Mouse (Mus musculus) hindbrain, embryonic 11.5 days (tissue): Measurements from ENCODE around the gene Mrpl47. TPM values are rescaled to one million over a fixed set of nuclear protein-coding genes. Genes with fewer than 3 reads are reported as not detected.
"Not testable (repeated sequence)": the region's sequence is repeated elsewhere in the genome, so short reads cannot be mapped to it uniquely, and the experiment has no call there.

ENCODE experiments used
- ATAC-seq: fragments of 200-750 bp; cut with Nextera tagmentation; 2 replicates; pipeline ENCODE4 v1.8.0; 2017; ENCODE audit warnings: mild to moderate bottlenecking, moderate TSS enrichment, moderate library complexity; ENCODE audit not compliant: low FRiP score
- DNase-seq: peaks from one replicate; pipeline ENCODE4 v3.0.0-alpha.2; 2015; ENCODE audit warnings: low spot score
- H3K27ac ChIP-seq: fragments of 300-500 bp; sonication (generic); 2 replicates; pipeline ENCODE4 v1.5.1; 2014; ENCODE audit warnings: mild to moderate bottlenecking, low read depth, low read length
- H3K27me3 ChIP-seq: fragments of 300-500 bp; sonication (generic); 2 replicates; pipeline ENCODE4 v1.6.1; 2014; ENCODE audit warnings: mild to moderate bottlenecking, low read length, moderate library complexity, mixed read lengths; ENCODE audit not compliant: control insufficient read depth, insufficient read depth
- H3K36me3 ChIP-seq: fragments of 300-500 bp; sonication (generic); 2 replicates; pipeline ENCODE4 v1.6.1; 2014; ENCODE audit warnings: mild to moderate bottlenecking, low read length, moderate library complexity, mixed read lengths; ENCODE audit not compliant: control insufficient read depth, insufficient read depth
- H3K4me1 ChIP-seq: fragments of 300-500 bp; sonication (generic); replicated peaks from 2 replicates; pipeline ENCODE4 v1.6.1; 2014; ENCODE audit warnings: low read length, mixed read lengths; ENCODE audit not compliant: control insufficient read depth, insufficient read depth
- H3K4me2 ChIP-seq: fragments of 300-500 bp; sonication (generic); replicated peaks from 2 replicates; pipeline ENCODE4 v1.6.1; 2014; ENCODE audit warnings: mild to moderate bottlenecking, low read depth, low read length
- H3K4me3 ChIP-seq: fragments of 300-500 bp; sonication (generic); 2 replicates; pipeline ENCODE4 v1.5.1; 2014; ENCODE audit warnings: low read depth, low read length
- H3K9ac ChIP-seq: fragments of 300-500 bp; sonication (generic); 2 replicates; pipeline ENCODE4 v1.6.1; 2014; ENCODE audit warnings: low read depth, low read length
- H3K9me3 ChIP-seq: fragments of 300-500 bp; sonication (generic); 2 replicates; pipeline ENCODE4 v1.6.1; 2016; ENCODE audit warnings: low read length; ENCODE audit not compliant: control insufficient read depth
- WGBS: fragments of 180-500 bp; shearing (Covaris S2); extraction: QIAGEN DNeasy Blood & Tissue Kit; methylation state at CpG from one replicate; pipeline ENCODE4 v1.1.7; 2014; 5-methylcytosine and 5-hydroxymethylcytosine counted together
- polyA plus RNA-seq: library from polyadenylated mRNA; unstranded; fragments of >200 nt; fragmentation: Nextera tagmentation; extraction: Ambion mirVana; gene quantifications from 2 replicates; pipeline ENCODE4 v1.2.1, GENCODE M21; 2014

Mrpl47 gene
- polyA plus RNA-seq, 1 experiment from 2014 or later, result 45.7 TPM

DNA sequence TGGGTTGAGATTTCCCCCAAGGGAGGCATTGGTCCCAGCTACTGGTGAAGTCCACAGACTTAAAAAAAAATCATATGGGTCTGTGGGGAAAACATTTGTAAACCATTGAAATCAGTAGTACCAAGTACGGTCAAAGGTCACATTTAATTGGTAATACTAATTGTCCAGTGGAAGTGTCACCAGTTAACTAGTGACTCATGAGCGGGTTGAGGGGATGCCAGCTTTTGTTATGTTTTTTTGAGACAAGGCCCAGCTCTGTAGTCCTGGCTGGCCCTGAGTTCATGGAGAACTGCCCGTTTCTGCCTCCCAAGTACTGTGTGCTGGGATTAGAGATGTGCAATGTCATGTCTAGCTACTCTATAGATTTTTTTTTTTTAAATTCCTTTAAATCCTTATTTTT lies 23.7 kb downstream of the Mrpl47 start:
- Histone ChIP-seq H3K4me2 (no peak overlapping the region), H3K4me3 (no peak overlapping the region), H3K36me3 (peaks cover 8% of the 10 kb centered on the region), H3K27me3 (no peaks in the 10 kb centered on the region), H3K9ac (no peak overlapping the region), H3K27ac (no peak overlapping the region), H3K4me1 (no peaks in the 10 kb centered on the region), H3K9me3 (no peaks in the 10 kb centered on the region)
- ATAC-seq (no peak), DNase-seq (no peak)
- 95% methylated on average over 3 of the region's 3 CpGs for WGBS

DNA sequence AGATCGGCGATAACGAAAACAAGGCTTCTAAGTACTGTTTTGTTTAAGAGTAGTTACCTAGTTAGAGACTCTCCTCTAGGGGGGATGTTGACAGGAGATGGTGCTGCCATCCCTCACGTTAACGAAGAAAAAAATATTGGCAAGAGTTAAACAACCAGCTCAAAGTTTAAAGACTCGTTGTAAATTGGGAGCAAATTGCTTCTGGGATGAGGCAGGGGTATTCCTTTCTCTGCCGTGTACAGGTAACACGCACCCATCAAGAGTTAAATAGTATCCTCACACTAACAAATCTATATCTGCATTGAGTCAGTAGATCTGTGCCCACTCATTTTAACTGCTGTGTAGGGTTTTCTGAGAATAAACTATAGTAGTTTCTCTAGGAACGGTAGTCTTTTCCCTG lies 28.0 kb downstream of the Mrpl47 start:
- no peak for ATAC-seq
- DNase-seq, result no peak
- H3K36me3 ChIP-seq, result no peaks in the 10 kb centered on the region
- no peaks in the 10 kb centered on the region for H3K4me1 ChIP-seq
- H3K9ac ChIP-seq, result peak overlapping the region; percentile 92
- 9% methylated on average over 9 of the region's 9 CpGs for WGBS
- peak overlapping the region; percentile 97 for H3K4me3 ChIP-seq
- no peaks in the 10 kb centered on the region for H3K27me3 ChIP-seq
- H3K27ac ChIP-seq, result peak overlapping the region; percentile 89; the same call in 1 of the 2 replicates
- H3K4me2 ChIP-seq, result peak overlapping the region; percentile 65
- H3K9me3 ChIP-seq, result no peaks in the 10 kb centered on the region

DNA sequence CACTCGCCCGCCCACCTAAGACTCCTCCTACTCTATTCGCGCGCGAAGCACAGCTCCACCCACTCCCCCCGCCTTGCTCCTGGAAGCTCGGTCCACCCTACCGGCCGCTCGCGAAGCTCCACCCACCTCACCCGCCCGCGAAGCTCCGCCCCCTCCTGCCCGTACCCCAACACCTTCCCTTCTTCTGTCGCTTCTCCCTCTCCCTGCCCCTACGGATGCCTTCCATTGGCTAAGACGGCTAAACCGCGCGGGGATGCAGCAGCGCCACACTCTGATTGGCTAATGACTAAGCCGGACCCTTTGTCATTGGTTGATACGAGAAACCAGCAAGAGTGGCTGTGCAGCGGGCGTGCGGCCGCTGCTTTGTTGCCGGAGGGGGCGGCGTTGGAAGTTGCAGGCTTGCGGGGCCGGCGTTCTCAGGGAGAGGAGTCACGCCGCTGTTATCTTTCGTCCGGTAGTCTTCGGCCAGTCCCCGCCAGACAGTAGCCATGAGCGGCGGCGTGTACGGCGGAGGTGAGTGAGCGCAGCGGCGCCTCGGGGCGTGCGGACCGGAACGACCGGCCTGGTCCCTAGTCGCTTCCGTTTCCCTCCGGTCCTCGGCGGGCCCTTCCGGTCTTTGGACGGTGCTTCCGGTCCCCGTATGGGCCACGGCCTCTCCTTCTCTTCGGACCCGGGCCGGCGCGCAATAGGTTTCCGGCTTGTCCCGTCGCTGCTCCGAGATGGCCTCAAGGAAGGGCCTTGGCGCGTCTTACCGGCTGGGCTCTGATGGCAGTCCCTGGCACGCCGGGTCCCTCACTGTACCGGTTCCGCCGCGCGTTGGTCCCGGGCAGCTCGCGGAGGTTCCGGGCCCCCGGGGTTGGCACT lies 28.8 kb downstream of the Mrpl47 start:
- DNase-seq (peak; percentile 97), ATAC-seq (peak; percentile 100)
- Histone ChIP-seq H3K27ac (peak overlapping the region; percentile 89), H3K9ac (peak overlapping the region; percentile 92), H3K9me3 (no peaks in the 10 kb centered on the region), H3K4me2 (peak overlapping the region; percentile 65), H3K36me3 (no peaks in the 10 kb centered on the region), H3K4me3 (peak overlapping the region; percentile 97), H3K27me3 (no peaks in the 10 kb centered on the region), H3K4me1 (no peaks in the 10 kb centered on the region)
- under 1% methylated on average over 79 of the region's 90 CpGs for WGBS

DNA sequence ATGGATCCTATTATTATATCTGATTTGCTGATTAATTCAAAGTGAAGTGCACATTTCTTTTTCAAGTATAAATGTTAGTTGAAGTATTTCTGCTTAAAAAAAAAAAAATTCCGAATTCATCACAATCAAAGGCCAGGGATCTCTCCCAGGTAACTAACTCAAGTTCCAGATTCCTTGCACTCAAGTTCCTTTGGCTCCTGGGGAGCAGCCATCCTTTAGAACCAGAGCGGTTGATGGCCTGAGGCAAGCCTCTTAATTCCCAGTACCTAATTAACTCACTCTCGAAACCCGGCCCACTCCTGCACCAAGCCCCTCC lies 29.4 kb downstream of the Mrpl47 start:
- 4% methylated on average over 4 of the region's 4 CpGs for WGBS
- Histone ChIP-seq H3K27ac (no peak overlapping the region), H3K9ac (0 out of 2 replicates have a peak overlapping the region, but pooled peaks have one; percentile 15), H3K4me2 (peak overlapping the region; percentile 33), H3K36me3 (no peaks in the 10 kb centered on the region), H3K9me3 (no peaks in the 10 kb centered on the region), H3K4me1 (no peaks in the 10 kb centered on the region), H3K27me3 (no peaks in the 10 kb centered on the region), H3K4me3 (peak overlapping the region; percentile 97)
- ATAC-seq (no peak), DNase-seq (no peak)

DNA sequence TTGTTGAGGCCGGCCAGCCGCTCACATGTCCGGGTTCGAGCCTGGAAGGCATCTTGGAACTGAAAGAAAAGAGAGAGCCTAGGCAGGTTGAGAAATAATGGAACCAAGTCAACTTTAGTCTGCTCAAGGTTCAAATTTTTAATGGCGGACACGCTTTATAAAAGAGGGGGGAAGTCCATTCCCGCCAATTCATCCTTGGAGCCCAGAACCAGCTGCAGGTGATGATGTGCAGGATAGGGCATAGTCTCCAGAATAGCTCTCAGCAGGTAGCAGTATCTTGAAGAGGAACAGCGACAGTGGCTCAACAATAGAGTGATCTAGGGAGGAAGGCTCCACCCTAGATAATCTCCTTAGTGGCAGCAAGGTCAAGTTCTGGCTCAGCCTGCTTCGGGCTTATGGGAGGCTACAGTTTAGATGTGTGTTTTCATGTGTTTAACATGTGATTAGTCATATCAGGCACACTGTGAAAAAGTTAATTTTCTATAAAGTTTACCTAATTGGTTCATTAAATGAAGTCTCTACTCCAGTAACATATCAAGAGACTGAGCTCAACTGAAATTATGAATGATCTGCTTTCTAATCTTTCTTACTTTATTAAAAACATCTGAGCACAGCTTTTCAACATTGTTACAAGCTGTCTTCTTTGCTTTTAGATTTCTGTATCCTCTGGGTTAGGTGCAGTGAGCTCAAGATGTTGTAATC lies 31.6 kb downstream of the Mrpl47 start, which contains the start of gene Actl6a:
Actl6a (plus strand) TSS at position 652 of the 702 bp plus-strand sequence.
- not testable (repeated sequence) for H3K27me3 ChIP-seq, DNase-seq, H3K9me3 ChIP-seq, H3K4me2 ChIP-seq, H3K9ac ChIP-seq, ATAC-seq, H3K4me3 ChIP-seq, H3K36me3 ChIP-seq, H3K4me1 ChIP-seq, H3K27ac ChIP-seq
- 85% methylated on average over 9 of the region's 9 CpGs for WGBS

DNA sequence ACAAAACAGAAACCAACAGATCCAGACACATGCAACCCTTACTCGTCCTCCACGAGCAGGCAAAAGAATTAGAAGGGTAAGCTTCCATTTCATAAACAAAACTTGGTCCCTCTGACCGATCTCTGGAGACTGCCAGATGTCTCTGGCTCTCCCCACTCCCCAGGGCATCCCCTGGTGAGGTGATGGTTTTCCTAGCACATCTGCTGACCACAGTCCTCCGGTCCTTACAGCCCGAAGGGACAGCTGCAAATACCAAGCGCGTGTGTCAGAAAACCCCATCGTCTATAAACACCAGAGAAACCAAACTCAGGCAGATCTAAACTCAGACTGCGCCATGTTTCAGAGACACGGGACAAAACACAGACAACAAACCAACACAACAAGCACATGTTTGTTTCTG lies 32.8 kb downstream of the Mrpl47 start:
- H3K27ac ChIP-seq, H3K9me3 ChIP-seq, H3K9ac ChIP-seq, H3K4me2 ChIP-seq, H3K4me3 ChIP-seq, H3K36me3 ChIP-seq, H3K27me3 ChIP-seq, ATAC-seq, H3K4me1 ChIP-seq, DNase-seq: not testable (repeated sequence)
- 91% methylated on average over 10 of the region's 10 CpGs for WGBS

DNA sequence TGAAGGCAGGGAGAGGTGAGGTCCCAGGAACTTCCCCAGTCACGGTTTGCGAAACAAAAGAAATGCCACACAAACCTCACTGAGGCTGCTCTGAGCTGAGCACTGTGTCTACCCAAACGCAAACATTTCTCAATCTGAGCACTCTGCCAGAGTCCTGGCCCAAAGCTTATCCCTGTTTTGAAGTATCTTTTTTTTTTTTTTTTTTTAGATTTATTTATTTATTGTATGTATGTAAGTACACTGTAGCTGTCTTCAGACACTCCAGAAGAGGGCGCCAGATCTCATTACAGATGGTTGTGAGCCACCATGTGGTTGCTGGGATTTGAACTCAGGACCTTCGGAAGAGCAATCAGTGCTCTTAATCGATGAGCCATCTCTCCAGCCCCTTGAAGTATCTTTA lies 33.4 kb downstream of the Mrpl47 start:
- H3K4me2 ChIP-seq, H3K9me3 ChIP-seq, H3K36me3 ChIP-seq, H3K9ac ChIP-seq, H3K27me3 ChIP-seq, ATAC-seq, H3K4me1 ChIP-seq, DNase-seq, H3K27ac ChIP-seq, H3K4me3 ChIP-seq: not testable (repeated sequence)
- WGBS, result 93% methylated on average over 6 of the region's 6 CpGs

DNA sequence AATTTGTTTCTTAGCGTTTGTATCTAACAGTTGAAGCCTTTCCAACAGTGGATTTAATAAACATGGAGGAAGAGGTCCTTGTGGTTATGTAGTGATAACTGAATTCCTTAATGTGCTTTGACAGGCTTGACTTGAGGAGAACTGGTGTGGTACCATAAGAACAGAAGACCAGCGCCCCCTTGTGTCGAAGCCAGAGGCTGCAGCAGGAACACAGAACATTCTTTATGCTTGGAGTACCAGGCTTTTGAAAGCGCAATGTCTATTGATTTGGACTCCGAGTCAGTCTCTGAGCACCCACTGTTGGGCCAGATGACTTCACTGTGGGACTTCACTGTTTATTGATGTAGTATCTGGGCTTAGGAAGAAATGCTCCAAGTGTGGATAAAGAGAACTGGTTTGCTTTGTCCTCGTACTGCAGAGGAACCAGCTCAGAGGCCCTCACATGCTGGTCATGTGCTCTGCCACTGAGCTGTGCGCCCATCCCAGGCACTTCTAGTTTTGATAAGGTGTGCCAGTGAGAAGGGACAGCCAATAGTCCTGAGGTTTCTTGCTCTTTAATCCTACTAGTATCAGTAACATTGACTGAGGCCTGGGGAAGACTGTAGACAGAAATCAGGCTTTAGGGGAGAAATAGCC lies 39.1 kb downstream of the Mrpl47 start:
- DNase-seq, result peak; percentile 94
- Histone ChIP-seq H3K4me1 (no peaks in the 10 kb centered on the region), H3K27me3 (no peaks in the 10 kb centered on the region), H3K4me3 (no peak overlapping the region), H3K27ac (no peak overlapping the region), H3K9me3 (no peaks in the 10 kb centered on the region), H3K9ac (no peak overlapping the region), H3K4me2 (no peak overlapping the region), H3K36me3 (no peaks in the 10 kb centered on the region)
- peak; percentile 53 for ATAC-seq
- WGBS, result 40% methylated on average over 7 of the region's 7 CpGs
